Mouse (Mus musculus): ENCODE results near the gene Tmem59l. TPM values are rescaled to one million over a fixed set of nuclear protein-coding genes. Genes with fewer than 3 reads are reported as not detected.

Tmem59l gene
- polyA plus RNA-seq, 1 experiment, result 368 TPM

DNA sequence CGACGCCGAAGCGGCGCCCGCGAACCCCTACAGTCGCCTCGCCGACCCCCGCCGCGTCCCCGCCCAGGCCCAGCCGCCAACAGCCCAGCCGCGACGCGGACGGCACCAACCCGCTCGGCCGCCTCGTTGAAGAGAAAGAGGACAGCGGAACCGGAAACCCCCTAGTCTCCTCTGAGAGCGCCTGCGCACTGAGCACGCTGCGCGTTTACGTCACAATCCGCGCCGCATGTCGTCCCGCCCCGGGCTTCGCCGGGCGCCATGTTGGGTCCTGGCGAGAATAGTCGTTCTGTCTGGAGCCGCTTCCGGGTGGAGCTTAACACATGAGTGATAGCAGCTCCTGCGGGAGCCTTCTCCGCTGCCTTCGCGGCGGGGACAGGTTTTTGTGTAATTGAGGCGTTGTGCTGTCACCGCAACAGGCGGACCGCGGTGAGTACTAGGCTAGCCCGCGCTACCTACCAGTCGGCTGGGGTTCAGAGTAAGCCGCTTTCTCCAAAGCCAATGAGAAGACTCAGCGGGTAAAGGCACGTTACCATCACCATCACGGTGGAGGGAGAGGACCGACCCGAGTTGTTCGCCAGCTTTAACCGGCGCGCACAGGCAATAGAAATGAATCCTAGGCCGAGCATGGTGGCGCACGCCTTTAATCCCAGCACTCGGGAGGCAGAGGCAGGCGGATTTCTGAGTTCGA, 23.2 kb upstream of the Tmem59l start, which contains the start of gene Uba52:
Gene Uba52 (minus strand): TSS at position 574 of the 688 bp plus-strand sequence.
- peak within 1 kb of the TSS; percentile 58 for H3K4me3 ChIP-seq (ENCODE audit: insufficient read depth, low read length)
- H3K27ac ChIP-seq (ENCODE audit: insufficient read depth, low read length), result peak within 1 kb of the TSS; percentile 79
- H3K4me1 ChIP-seq (ENCODE audit: control insufficient read depth, insufficient read depth, low read length), result peaks cover 6% of the 10 kb centered on the region
- no peak for TF ChIP-seq CTCF (IDR thresholded peaks at IDR 0.05; ENCODE audit: extremely low read depth, insufficient read depth, low read length)
- TF ChIP-seq POLR2A (IDR thresholded peaks at IDR 0.05; ENCODE audit: extremely low read depth, insufficient read depth, low read length), result peak; percentile 84

DNA sequence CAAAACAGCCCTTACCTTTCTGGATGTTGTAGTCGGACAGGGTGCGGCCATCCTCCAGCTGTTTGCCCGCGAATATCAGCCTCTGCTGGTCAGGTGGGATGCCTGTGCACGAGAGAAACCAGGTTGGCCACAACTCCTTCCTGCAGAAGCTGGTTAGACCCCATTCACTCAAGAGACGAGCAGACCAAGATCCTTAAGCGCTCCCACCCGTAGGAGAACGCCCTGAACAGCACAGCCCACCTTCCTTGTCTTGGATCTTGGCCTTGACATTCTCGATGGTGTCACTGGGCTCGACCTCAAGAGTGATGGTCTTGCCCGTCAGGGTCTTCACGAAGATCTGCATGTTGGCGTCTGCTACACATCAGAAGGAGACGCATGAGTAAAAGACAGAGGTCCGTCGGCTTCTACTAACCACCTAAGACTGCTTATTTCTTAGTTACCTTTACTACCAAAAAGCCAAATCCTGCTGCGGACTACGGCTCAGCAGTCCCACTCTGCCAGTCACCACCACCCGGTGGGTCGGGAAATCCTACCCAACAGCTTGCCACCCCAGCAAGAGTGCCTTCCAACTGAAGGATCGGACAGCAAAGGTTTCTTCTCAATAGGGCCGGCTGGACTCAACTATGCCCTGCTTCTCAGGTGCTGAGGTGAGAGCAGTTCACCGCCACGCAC, 22.3 kb upstream of the Tmem59l start:
- peak overlapping the region; percentile 58 for H3K4me3 ChIP-seq (ENCODE audit: insufficient read depth, low read length)
- H3K4me1 ChIP-seq (ENCODE audit: control insufficient read depth, insufficient read depth, low read length), result peaks cover 6% of the 10 kb centered on the region
- no peak overlapping the region for H3K27ac ChIP-seq (ENCODE audit: insufficient read depth, low read length)
- TF ChIP-seq POLR2A (IDR thresholded peaks at IDR 0.05; ENCODE audit: extremely low read depth, insufficient read depth, low read length) (no peak), CTCF (IDR thresholded peaks at IDR 0.05; ENCODE audit: extremely low read depth, insufficient read depth, low read length) (no peak)

DNA sequence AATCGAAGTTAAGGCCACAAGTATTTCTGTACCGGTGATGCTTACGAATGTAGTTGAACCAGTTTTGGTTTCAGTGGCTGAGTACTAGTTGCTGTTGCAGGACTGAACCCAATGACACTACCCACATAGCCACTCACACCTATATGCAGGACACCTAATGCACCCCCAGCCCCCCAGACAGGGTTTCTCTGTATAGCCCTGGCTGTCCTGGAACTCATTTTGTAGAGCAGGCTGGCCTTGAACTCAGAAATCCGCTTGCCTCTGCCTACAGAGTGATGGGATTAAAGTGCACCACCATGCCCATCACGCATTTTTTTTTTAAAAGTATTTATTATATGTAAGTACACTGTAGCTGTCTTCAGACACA, 19.9 kb upstream of the Tmem59l start:
- H3K4me1 ChIP-seq (ENCODE audit: control insufficient read depth, insufficient read depth, low read length), result peaks cover 6% of the 10 kb centered on the region
- no peak for TF ChIP-seq POLR2A (IDR thresholded peaks at IDR 0.05; ENCODE audit: extremely low read depth, insufficient read depth, low read length)
- no peak for TF ChIP-seq CTCF (IDR thresholded peaks at IDR 0.05; ENCODE audit: extremely low read depth, insufficient read depth, low read length)
- no peak overlapping the region; the same call in 1 of the 2 replicates for H3K4me3 ChIP-seq (ENCODE audit: insufficient read depth, low read length)
- H3K27ac ChIP-seq (ENCODE audit: insufficient read depth, low read length), result no peak overlapping the region

DNA sequence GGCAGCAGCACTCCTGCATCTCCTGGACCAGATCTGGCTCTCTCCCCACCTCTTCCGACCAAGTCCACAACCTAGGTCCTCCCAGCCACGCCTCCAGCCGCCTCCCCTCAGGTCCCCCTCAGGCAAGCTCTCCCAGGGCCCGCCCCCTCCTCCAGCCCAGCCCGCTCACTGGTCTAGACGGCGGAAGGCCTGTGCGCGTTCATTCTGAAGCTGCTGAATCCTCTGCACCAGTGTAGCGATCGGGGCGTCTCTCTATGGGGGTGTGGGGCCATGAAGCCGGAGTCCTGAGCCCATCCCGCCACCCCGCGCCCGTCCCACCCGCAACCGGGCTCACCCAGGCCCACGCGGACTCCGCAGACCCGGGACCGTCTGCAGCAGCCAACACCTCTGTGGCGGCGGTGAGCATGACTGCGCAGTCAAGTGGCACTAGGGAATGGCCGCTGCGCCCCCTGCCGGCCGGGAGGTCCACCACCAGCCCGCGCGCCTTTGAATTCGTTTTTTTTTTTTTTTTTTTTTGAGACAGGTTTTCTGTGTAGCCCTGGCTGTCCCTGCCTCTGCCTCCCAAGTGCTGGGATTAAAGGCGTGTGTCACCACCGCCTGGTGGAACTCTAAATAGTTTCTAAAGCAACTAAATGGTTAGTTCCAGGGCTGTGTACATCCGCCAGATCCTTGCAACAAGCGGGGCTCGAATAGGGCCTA, 19.3 kb upstream of the Tmem59l start, which contains the start of gene Rex1bd:
Gene Rex1bd (minus strand): TSS at position 425 of the 699 bp plus-strand sequence.
- H3K27ac ChIP-seq (ENCODE audit: insufficient read depth, low read length), result no peak within 1 kb of the TSS
- TF ChIP-seq POLR2A (IDR thresholded peaks at IDR 0.05; ENCODE audit: extremely low read depth, insufficient read depth, low read length) (peak; percentile 43), CTCF (IDR thresholded peaks at IDR 0.05; ENCODE audit: extremely low read depth, insufficient read depth, low read length) (peak; percentile 53)
- peaks cover 6% of the 10 kb centered on the region for H3K4me1 ChIP-seq (ENCODE audit: control insufficient read depth, insufficient read depth, low read length)
- H3K4me3 ChIP-seq (ENCODE audit: insufficient read depth, low read length), result peak within 1 kb of the TSS; percentile 78

DNA sequence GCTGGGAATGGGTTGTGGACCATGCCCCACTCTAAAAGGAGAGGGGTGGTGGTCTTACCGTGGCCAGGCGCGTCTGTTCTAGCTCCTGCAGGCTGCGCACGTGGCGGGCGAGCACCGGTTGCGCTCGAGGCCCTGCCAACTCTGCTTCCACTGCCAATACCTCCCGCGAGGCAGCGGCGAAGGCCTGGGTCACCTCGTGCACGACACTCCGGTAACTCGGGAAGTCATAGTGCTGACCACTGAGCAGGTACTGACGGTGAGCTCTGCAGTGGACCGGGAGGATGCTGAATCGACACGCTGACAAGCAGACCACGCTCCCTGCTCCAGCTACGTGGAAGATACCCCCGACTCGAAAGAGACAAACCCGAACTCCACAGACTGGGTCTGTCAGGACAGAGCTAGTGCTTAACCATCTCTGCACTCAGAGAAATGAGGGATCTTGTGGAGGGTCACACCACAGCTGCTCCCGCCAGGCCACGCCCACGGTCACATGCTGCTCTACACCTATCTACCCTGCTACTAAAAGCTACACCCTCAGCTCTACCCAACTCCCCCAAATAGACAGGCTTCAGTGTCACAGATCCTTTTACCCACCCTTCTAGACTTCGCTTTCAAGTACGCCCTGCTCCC, 18.7 kb upstream of the Tmem59l start:
- H3K4me1 ChIP-seq (ENCODE audit: control insufficient read depth, insufficient read depth, low read length), result peaks cover 6% of the 10 kb centered on the region
- H3K4me3 ChIP-seq (ENCODE audit: insufficient read depth, low read length), result peak overlapping the region; percentile 78
- TF ChIP-seq CTCF (IDR thresholded peaks at IDR 0.05; ENCODE audit: extremely low read depth, insufficient read depth, low read length) (no peak), POLR2A (IDR thresholded peaks at IDR 0.05; ENCODE audit: extremely low read depth, insufficient read depth, low read length) (no peak)
- no peak overlapping the region for H3K27ac ChIP-seq (ENCODE audit: insufficient read depth, low read length)

DNA sequence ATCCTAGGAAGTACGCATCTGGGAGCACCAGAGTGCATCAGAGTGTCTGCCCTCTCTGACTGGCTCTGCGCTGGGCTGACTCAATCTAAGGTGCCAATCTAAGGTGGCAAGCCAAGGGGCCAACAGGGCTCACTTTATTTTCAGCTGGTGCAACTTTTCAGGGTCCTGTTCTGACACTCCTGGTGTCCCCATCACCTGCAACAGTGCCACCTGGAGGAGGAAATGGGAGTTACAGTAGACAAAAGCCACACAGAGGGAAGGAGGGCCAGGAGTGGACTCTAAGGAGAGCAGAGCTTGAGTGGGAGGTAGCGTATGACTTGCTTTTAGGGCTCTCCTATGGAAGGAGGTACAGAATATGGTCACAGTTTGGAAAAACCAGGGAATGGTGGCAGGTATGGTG, 17.7 kb upstream of the Tmem59l start:
- no peak overlapping the region for H3K4me3 ChIP-seq (ENCODE audit: insufficient read depth, low read length)
- H3K27ac ChIP-seq (ENCODE audit: insufficient read depth, low read length), result no peak overlapping the region
- TF ChIP-seq CTCF (IDR thresholded peaks at IDR 0.05; ENCODE audit: extremely low read depth, insufficient read depth, low read length) (peak; percentile 77), POLR2A (IDR thresholded peaks at IDR 0.05; ENCODE audit: extremely low read depth, insufficient read depth, low read length) (no peak)
- H3K4me1 ChIP-seq (ENCODE audit: control insufficient read depth, insufficient read depth, low read length), result peaks cover 6% of the 10 kb centered on the region

DNA sequence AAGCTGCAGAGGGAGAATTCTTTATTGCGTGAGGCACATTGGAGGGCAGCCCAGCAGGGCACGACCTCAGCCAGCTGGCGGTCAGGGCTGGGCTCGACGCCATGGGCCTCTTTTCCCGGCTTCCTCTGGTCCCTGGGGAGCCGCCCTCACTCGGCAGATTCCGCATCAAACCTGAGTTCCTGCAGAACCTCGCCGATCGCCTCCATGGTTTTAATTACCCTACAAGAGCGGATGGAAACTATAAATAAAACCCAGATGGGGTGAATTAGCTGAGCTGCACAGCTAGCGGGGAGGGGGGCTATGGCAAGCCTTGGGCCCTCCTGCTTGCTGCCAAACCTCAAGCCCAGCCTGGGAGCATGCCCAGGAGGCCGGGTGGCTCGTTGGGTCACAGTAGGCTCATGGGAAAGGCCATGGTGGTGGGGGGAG, 17.1 kb upstream of the Tmem59l start:
- peaks cover 6% of the 10 kb centered on the region for H3K4me1 ChIP-seq (ENCODE audit: control insufficient read depth, insufficient read depth, low read length)
- H3K27ac ChIP-seq (ENCODE audit: insufficient read depth, low read length), result no peak overlapping the region
- TF ChIP-seq POLR2A (IDR thresholded peaks at IDR 0.05; ENCODE audit: extremely low read depth, insufficient read depth, low read length), result no peak
- no peak for TF ChIP-seq CTCF (IDR thresholded peaks at IDR 0.05; ENCODE audit: extremely low read depth, insufficient read depth, low read length)

DNA sequence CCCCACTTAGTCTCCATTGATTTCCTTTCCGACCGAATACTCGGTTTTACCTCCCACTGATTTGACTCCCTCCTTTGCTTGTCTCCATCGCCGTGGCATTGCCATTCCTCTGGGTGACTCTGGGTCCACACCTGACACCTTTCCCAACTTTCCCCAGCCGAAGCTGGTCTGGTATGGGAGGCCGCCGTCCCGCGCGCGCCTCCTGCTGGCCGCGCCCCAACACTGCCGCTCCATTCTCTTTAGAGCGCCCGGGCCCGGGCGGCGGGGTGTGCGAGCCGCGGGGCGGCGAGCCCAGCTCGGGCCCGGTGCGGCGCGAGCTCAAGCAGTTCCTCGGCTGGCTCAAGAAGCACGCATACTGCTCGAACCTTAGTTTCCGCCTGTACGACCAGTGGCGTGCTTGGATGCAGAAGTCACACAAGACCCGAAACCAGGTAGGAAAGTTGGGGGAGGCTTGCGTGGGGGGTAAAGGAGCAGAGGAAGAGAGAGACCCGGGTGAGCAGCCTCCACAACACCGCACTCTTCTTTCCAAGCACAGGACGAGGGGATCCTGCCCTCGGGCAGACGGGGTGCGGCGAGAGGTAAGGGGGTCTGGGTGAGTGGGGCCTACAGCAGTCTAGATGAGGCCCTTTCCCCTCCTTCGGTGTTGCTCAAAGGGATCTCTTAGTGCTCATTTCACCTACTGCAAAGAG, 16.0 kb upstream of the Tmem59l start:
- no peak overlapping the region for H3K4me3 ChIP-seq (ENCODE audit: insufficient read depth, low read length)
- no peak for TF ChIP-seq POLR2A (IDR thresholded peaks at IDR 0.05; ENCODE audit: extremely low read depth, insufficient read depth, low read length)
- TF ChIP-seq CTCF (IDR thresholded peaks at IDR 0.05; ENCODE audit: extremely low read depth, insufficient read depth, low read length), result peak; percentile 41; the same call in 1 of the 2 replicates
- no peak overlapping the region for H3K27ac ChIP-seq (ENCODE audit: insufficient read depth, low read length)
- no peaks in the 10 kb centered on the region; the same call in 1 of the 2 replicates for H3K4me1 ChIP-seq (ENCODE audit: control insufficient read depth, insufficient read depth, low read length)

More for the DNA sequence above, 17.1 kb upstream of the Tmem59l start:
- H3K4me3 ChIP-seq (ENCODE audit: insufficient read depth, low read length), result no peak overlapping the region

Data from cortical plate, adult 2 months (tissue).